Mouse (Mus musculus): ENCODE measurements at regions not wholly inside any gene's neighbourhood (a gene's known extent, or its start where the extent isn't known, plus 50 kb on each side); places are given as distances from the start of the nearest gene placed in this dataset.
A peak's percentile ranks its signal among the peaks of the same experiment; 100 is the strongest.

GRCm38 (mm10) chr5:75283841-75284240, 131.7 kb downstream of the Pdgfra start:
- no peak overlapping the region for H3K4me3 ChIP-seq (ENCODE audit: control insufficient read depth in 1 of 2, insufficient read depth in 1 of 2, low read depth in 2 of 2, low read length in 2 of 2)
- no peak overlapping the region for H3K9ac ChIP-seq (ENCODE audit: control insufficient read depth, low read depth, low read length, poor library complexity, severe bottlenecking)
- no peak overlapping the region for H3K27ac ChIP-seq (ENCODE audit: control insufficient read depth, low read depth, low read length)
- peaks cover 0 to 56% of the 10 kb centered on the region in 2 experiments; a peak in 2 of 4 replicates for H3K36me3 ChIP-seq (ENCODE audit: control insufficient read depth in 1 of 2, insufficient read depth in 2 of 2, low read length in 2 of 2)
- H3K79me2 ChIP-seq (ENCODE audit: control insufficient read depth, insufficient read depth, low read length, poor library complexity) = no peaks in the 10 kb centered on the region
- TF ChIP-seq CHD1 (IDR thresholded peaks at IDR 0.05; ENCODE audit: low read depth, low read length) (no peak), ZKSCAN1 (IDR thresholded peaks at IDR 0.05; ENCODE audit: low read depth, low read length) (no peak), MAX (IDR thresholded peaks at IDR 0.05; ENCODE audit: low read length) (no peak), GABPA (IDR thresholded peaks at IDR 0.05; ENCODE audit: low read depth, low read length) (no peak), POLR2AphosphoS5 (IDR thresholded peaks at IDR 0.05; ENCODE audit: borderline replicate concordance, low read depth, low read length) (no peak), E2F4 (IDR thresholded peaks at IDR 0.05; ENCODE audit: borderline replicate concordance, low read depth, low read length) (no peak), HCFC1 (IDR thresholded peaks at IDR 0.05; ENCODE audit: low read depth, low read length) (no peak)
- no peaks in the 10 kb centered on the region for H3K9me3 ChIP-seq (replicated peaks; ENCODE audit: insufficient read depth, low read length)
- no peaks in the 10 kb centered on the region for H3K27me3 ChIP-seq (ENCODE audit: control insufficient read depth in 1 of 2, insufficient read depth in 2 of 2, low read length in 2 of 2)
- no peak for DNase-seq (ENCODE audit: low read depth, low spot score)
- H3K4me1 ChIP-seq (ENCODE audit: control insufficient read depth in 1 of 2, insufficient read depth in 2 of 2, low read length in 2 of 2) = peaks cover 29 to 54% of the 10 kb centered on the region in 2 experiments

DNA sequence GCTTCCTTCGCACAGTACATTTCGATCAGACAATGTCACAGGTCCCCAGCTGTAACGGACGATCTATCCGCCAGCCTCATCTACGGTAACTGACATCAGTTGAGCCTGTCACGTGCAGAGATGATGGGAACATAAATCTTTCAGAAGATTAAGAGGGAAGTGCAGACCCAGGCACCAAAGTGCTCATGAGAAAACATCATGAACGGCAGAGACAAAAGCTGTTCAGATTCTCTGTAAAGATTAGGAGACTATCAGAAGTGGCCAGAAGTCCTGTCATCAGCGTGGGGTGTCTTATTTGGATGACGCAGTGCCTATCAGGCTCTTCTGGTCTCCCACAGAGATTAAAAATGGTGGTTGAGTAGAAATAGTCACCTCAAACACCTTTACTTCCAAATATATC, 133.9 kb downstream of the Pdgfra start:
- H3K9me3 ChIP-seq (replicated peaks; ENCODE audit: insufficient read depth, low read length) = no peaks in the 10 kb centered on the region
- no peaks in the 10 kb centered on the region for H3K79me2 ChIP-seq (ENCODE audit: control insufficient read depth, insufficient read depth, low read length, poor library complexity)
- H3K36me3 ChIP-seq (ENCODE audit: control insufficient read depth in 1 of 2, insufficient read depth in 2 of 2, low read length in 2 of 2) = peaks cover 0 to 36% of the 10 kb centered on the region in 2 experiments; a peak in 2 of 4 replicates
- H3K27ac ChIP-seq (ENCODE audit: control insufficient read depth, low read depth, low read length) = peak overlapping the region; percentile 68
- peak overlapping the region in 1 of 2 experiments; percentile 4; a peak in 2 of 4 replicates for H3K4me3 ChIP-seq (ENCODE audit: control insufficient read depth in 1 of 2, insufficient read depth in 1 of 2, low read depth in 2 of 2, low read length in 2 of 2)
- H3K27me3 ChIP-seq (ENCODE audit: control insufficient read depth in 1 of 2, insufficient read depth in 2 of 2, low read length in 2 of 2) = no peaks in the 10 kb centered on the region
- DNase-seq (ENCODE audit: low read depth, low spot score) = peak; percentile 56
- no peak for TF ChIP-seq E2F4 (IDR thresholded peaks at IDR 0.05; ENCODE audit: borderline replicate concordance, low read depth, low read length)
- peak; percentile 91 for TF ChIP-seq ETS1 (IDR thresholded peaks at IDR 0.05; ENCODE audit: low read depth, low read length)
- TF ChIP-seq USF1 (IDR thresholded peaks at IDR 0.05; ENCODE audit: low read depth, low read length) = peak; percentile 92
- peak; percentile 92 for TF ChIP-seq GATA1 (IDR thresholded peaks at IDR 0.05; ENCODE audit: low read depth, low read length)
- no peak for TF ChIP-seq NRF1 (IDR thresholded peaks at IDR 0.05; ENCODE audit: insufficient read depth, low read depth, low read length, poor library complexity, severe bottlenecking)
- peak; percentile 66 for TF ChIP-seq TAL1 (IDR thresholded peaks at IDR 0.05; ENCODE audit: low read length)
- TF ChIP-seq MAX (IDR thresholded peaks at IDR 0.05; ENCODE audit: low read length) = peak; percentile 80
- peak; percentile 80 for TF ChIP-seq MYB (IDR thresholded peaks at IDR 0.05; ENCODE audit: low read depth, low read length)
- peak; percentile 78 for TF ChIP-seq RCOR1 (IDR thresholded peaks at IDR 0.05; ENCODE audit: low read depth, low read length)
- peak; percentile 99 for TF ChIP-seq BHLHE40 (IDR thresholded peaks at IDR 0.05; ENCODE audit: borderline replicate concordance, low read depth, low read length)
- TF ChIP-seq ZC3H11A (IDR thresholded peaks at IDR 0.05; ENCODE audit: low read depth, low read length) = no peak
- no peak for TF ChIP-seq TBP (IDR thresholded peaks at IDR 0.05; ENCODE audit: low read depth, low read length)
- peak; percentile 86 to 94 for TF ChIP-seq EP300 (IDR thresholded peaks at IDR 0.05; ENCODE audit: low read depth in 1 of 2, low read length in 2 of 2)
- no peak for TF ChIP-seq ZMIZ1 (IDR thresholded peaks at IDR 0.05; ENCODE audit: low read depth, low read length)
- peak; percentile 55; the same call in 1 of the 2 replicates for TF ChIP-seq MXI1 (IDR thresholded peaks at IDR 0.05; ENCODE audit: low read depth, low read length)
- TF ChIP-seq MYC (IDR thresholded peaks at IDR 0.05; ENCODE audit: low read depth, low read length) = peak; percentile 45; the same call in 1 of the 2 replicates
- TF ChIP-seq HCFC1 (IDR thresholded peaks at IDR 0.05; ENCODE audit: low read depth, low read length) = no peak
- TF ChIP-seq POLR2A (IDR thresholded peaks at IDR 0.05; ENCODE audit: control insufficient read depth in 1 of 2, insufficient read depth in 1 of 2, low read depth in 1 of 2, low read length in 2 of 2, poor library complexity in 1 of 2) = no peak
- TF ChIP-seq USF2 (IDR thresholded peaks at IDR 0.05; ENCODE audit: borderline replicate concordance in 1 of 2, insufficient read depth in 1 of 2, low read depth in 1 of 2, low read length in 2 of 2) = peak in 1 of 2 experiments; percentile 62; a peak in 2 of 4 replicates
- TF ChIP-seq MAFK (IDR thresholded peaks at IDR 0.05; ENCODE audit: borderline replicate concordance, low read depth, low read length) = no peak
- TF ChIP-seq SIN3A (IDR thresholded peaks at IDR 0.05; ENCODE audit: low read length) = peak; percentile 67
- no peak for TF ChIP-seq ELF1 (IDR thresholded peaks at IDR 0.05; ENCODE audit: low read depth, low read length)
- peak; percentile 92 for TF ChIP-seq TCF12 (IDR thresholded peaks at IDR 0.05; ENCODE audit: low read depth, low read length)
- no peak for TF ChIP-seq RAD21 (IDR thresholded peaks at IDR 0.05; ENCODE audit: low read depth, low read length)
- no peak for TF ChIP-seq KAT2A (conservative IDR thresholded peaks at IDR 0.05; ENCODE audit: low read depth, low read length)
- no peak for TF ChIP-seq NELFE (IDR thresholded peaks at IDR 0.05; ENCODE audit: low read depth, low read length)
- peaks cover 16 to 41% of the 10 kb centered on the region in 2 experiments for H3K4me1 ChIP-seq (ENCODE audit: control insufficient read depth in 1 of 2, insufficient read depth in 2 of 2, low read length in 2 of 2)
- no peak overlapping the region for H3K9ac ChIP-seq (ENCODE audit: control insufficient read depth, low read depth, low read length, poor library complexity, severe bottlenecking)

All from MEL (cell line).